Mouse (Mus musculus) olfactory bulb, adult 2 months (tissue): Measurements from ENCODE around the gene Slc35a5.

Source experiments
- CTCF ChIP-seq: fragments of 200-500 bp; IDR thresholded peaks from 2 replicates; pipeline ENCODE4 v1.5.1; 2012; ENCODE audit warnings: low read depth, mild to moderate bottlenecking, low read length, moderate library complexity; ENCODE audit not compliant: insufficient read depth
- POLR2A ChIP-seq: fragments of 200-500 bp; IDR thresholded peaks from 2 replicates; pipeline ENCODE4 v1.6.1; 2012; ENCODE audit warnings: mild to moderate bottlenecking, low read depth, low read length, moderate library complexity; ENCODE audit not compliant: insufficient read depth

DNA sequence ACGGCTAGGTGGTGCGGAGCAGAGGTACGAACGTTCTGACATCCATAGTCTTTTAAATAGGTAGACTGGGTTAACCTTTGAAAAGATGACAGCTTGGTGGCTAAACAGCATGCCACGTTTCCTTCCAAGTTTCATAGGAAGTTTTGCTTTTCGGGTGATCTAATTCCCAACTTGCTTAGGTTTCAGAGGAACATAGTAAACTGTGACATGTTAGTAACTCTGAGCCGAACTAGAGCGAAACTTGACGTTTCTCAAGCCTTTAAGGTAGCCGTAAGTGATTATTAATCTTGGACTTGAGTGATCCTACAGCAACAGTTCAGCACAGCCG, 847 bp upstream of the Slc35a5 start:
- TF ChIP-seq CTCF (no peak), POLR2A (no peak)
